Mouse (Mus musculus): ENCODE data around the gene Ift172. TPM values are rescaled to one million over a fixed set of nuclear protein-coding genes. Genes with fewer than 3 reads are reported as not detected.
A peak's percentile ranks its signal among the peaks of the same experiment; 100 is the strongest.

The Ift172 gene
- total RNA-seq, 2 experiments from 2014 or later, result 80.9 to 96.8 TPM

DNA sequence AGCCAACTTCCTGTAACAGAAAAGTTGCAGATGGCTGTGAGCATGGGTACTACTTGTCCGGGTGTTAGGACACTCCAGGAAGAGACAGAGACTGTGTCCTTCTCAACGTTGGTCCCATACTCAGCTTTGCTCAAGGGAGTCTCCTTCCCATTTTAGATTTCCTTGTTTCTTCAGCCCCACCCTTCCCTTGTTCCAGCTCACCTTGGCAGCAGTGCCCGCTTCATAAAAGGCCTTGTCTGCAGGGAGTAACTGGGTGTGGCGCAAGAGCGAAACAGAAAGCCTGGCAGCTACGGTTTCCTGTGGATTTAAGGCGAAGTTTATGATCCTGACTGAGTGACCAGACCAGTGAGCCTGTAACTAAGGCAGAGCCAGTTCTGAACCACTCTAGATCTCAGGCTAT is 36.5 kb downstream of the Ift172 start:
- DNase-seq (ENCODE audit: low spot score in 2 of 2), result no peak
- TF ChIP-seq CTCF (conservative IDR thresholded peaks at IDR 0.05), result no peak
- Histone ChIP-seq H3K27ac (peak overlapping the region; percentile 63), H3K4me3 (no peak overlapping the region)

DNA sequence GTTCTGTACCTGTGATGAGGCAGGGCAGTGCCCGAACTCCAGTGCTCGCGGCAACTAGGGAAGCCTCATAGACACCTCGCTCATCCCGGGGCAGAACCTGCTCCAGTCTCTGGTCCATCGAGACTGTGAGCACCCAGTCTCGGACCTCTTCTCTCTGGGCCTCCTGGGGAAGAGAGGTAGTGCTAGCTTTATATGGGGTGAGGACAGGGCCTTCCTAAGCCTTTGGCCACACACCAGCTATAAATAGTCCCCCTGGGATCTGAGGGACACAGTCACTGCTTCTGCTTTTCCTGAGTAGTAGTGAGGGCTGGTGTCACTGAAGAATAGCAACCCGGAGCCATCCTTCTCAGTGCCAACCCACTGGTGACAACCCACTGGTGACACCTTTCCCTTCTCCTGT is 37.1 kb downstream of the Ift172 start:
- no peak for DNase-seq (ENCODE audit: low spot score in 2 of 2)
- Histone ChIP-seq H3K4me3 (no peak overlapping the region), H3K27ac (peak overlapping the region; percentile 63)
- no peak for TF ChIP-seq CTCF (conservative IDR thresholded peaks at IDR 0.05)

DNA sequence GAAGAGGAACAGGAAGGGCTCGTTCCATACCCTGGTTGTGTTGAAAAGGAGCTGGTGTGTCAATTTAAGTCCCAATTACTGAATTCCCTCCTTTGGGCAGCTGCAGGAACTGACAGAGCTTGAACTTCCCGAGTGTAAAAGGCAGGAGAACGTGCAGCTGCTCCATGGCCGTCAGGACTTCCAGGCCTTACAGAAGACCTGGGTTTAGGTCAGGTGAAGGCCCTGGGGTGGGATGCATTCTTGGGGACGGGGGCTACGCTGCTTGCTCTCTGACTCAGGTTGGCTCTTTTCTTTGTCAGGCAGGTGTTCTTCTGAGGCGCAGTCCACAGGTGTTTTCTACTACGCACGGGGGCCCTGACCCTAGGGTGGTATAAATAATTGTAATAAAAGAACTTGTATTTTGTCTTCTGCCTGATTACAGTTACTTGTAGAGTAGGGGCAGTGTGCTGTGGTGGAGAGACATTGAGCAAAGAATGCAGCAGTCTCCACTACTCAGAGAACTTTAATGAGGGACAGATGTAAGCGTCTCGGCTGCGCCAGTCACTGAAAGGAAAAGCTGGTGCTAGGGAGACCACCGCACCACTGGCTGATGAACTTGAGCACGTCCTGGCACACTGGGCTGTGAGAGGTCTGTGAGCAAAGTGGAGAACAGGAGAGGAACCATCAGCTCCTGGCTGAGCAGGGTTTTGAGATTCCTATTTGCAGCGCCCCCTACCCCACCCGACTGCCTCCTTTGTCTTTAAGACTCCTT is 37.9 kb downstream of the Ift172 start:
- Histone ChIP-seq H3K27ac (no peak overlapping the region), H3K4me3 (no peak overlapping the region)
- DNase-seq (ENCODE audit: low spot score in 2 of 2), result no peak
- no peak for TF ChIP-seq CTCF (conservative IDR thresholded peaks at IDR 0.05)

DNA sequence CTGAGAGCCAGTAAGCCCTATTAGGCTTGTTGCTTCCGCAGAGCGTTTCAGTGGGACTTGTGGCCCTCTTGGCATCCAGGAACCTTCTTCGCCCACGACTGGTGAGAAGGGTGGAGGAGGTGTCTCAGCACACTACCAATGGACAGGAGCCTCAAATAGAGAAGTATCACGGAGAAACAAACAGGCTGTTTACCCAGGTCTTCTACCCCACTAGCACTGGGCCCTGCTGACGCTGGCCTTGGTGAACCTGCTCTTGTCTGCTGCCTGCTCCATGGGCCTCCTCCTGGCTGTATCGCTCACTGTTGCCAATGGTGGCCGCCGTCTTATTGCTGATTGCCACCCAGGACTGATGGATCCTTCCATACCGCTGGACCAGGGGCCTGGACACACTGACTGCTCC is 38.8 kb downstream of the Ift172 start:
- no peak for TF ChIP-seq CTCF (conservative IDR thresholded peaks at IDR 0.05)
- no peak overlapping the region; the same call in 1 of the 2 replicates for H3K27ac ChIP-seq
- DNase-seq (ENCODE audit: low spot score in 2 of 2), result no peak
- no peak overlapping the region for H3K4me3 ChIP-seq

DNA sequence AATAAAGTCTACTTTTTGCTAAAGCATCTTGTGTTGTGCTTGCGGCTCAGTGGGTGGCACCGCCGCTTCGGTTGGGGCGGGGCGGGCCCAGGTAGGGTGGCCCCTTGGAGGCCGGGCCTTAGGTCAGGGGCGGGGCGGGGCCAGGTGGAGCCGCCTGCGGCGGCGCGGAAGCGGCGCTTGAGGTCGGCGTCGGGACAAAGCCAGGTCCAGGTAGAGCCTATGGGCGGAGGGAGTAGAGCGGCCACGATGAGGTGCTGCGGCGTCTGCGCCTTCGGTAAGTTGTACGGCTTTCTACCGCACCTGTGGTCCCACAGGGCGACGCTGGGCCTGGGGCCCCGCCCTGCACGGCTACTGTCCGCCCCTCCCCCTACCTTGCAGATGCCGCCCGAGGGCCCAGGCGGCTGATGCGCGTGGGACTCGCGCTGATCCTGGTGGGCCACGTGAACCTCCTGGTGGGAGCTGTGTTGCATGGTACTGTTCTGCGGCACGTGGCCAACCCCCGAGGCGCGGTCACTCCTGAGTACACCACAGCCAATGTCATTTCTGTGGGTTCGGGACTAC is 39.3 kb downstream of the Ift172 start, which contains the start of gene Krtcap3:
Krtcap3 (plus strand) TSS at position 151 of the 561 bp plus-strand sequence.
- no peak for TF ChIP-seq CTCF (conservative IDR thresholded peaks at IDR 0.05)
- Histone ChIP-seq H3K27ac (no peak within 1 kb of the TSS; the same call in 1 of the 2 replicates), H3K4me3 (no peak within 1 kb of the TSS)
- DNase-seq (ENCODE audit: low spot score in 2 of 2), result no peak

DNA sequence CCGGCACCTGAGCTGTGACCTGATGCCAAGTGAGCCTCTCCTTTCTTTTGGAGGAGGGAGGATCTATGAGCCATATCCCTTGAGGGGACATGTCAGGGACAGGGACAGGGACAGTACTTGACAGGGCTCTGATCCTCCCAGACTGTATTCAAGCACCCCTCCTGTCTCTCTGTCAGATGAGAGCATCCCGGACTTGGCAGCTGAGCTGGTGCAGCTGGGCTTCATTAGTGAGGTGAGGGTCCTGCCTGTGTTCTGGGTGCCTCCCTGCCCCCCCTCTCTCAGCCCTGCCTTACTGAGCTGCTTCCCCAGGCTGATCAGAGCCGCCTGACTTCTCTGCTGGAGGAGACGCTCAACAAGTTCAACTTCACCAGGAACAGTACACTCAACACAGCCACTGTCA is 40.2 kb downstream of the Ift172 start:
- no peak for TF ChIP-seq CTCF (conservative IDR thresholded peaks at IDR 0.05)
- Histone ChIP-seq H3K4me3 (no peak overlapping the region), H3K27ac (no peak overlapping the region)
- no peak for DNase-seq (ENCODE audit: low spot score in 2 of 2)

DNA sequence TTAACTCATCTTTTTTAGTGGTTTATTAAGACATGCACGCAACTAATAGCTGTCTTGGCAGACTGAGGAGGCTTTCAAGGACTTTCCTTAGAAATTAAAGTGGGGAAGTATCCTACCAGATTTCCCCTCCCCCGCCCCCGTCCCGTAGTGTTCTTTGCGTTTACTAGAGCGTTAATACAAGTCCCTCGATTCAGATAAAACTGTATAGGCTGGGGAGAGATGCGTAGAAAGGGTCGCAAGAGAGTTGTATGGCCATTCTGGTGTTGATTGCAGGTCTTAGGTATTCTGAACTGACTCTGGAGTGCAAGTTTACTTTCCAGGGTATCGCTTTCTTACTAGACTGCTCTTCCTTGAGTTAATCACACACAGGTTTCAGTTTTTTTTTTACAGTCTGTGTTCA is 48.7 kb downstream of the Ift172 start:
- no peak for TF ChIP-seq CTCF (conservative IDR thresholded peaks at IDR 0.05)
- peak overlapping the region; percentile 98; the same call in 1 of the 2 replicates for H3K27ac ChIP-seq
- peak overlapping the region; percentile 90 for H3K4me3 ChIP-seq
- DNase-seq (ENCODE audit: low spot score in 2 of 2), result no peak

DNA sequence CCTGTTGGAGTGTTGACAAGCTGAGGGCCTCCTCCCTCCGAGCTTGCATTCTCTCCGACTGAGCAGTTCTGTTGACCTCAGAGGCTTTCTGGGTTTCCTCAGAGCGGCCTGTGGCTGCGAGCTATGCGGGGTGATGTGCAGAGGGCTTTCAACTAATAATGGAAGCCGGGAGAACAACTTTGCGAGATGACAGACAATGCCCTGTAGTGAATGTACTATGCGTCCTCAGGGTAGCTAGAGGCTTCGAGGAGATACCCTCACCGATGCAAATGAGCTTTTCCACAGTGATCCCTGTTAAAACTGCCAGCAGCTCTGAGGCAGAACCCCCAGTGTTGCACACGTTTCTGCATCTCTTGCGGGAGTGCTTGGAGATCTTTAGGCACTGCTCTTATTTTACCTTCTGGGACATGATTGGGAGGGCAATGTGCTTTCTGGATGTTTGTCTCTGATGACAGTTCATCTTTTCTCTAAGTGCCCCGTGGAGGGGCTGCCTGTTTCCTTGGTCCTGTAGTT is 49.3 kb downstream of the Ift172 start:
- Histone ChIP-seq H3K4me3 (peak overlapping the region; percentile 90), H3K27ac (peak overlapping the region; percentile 98)
- TF ChIP-seq CTCF (conservative IDR thresholded peaks at IDR 0.05), result no peak
- DNase-seq (ENCODE audit: low spot score in 2 of 2), result no peak

DNA sequence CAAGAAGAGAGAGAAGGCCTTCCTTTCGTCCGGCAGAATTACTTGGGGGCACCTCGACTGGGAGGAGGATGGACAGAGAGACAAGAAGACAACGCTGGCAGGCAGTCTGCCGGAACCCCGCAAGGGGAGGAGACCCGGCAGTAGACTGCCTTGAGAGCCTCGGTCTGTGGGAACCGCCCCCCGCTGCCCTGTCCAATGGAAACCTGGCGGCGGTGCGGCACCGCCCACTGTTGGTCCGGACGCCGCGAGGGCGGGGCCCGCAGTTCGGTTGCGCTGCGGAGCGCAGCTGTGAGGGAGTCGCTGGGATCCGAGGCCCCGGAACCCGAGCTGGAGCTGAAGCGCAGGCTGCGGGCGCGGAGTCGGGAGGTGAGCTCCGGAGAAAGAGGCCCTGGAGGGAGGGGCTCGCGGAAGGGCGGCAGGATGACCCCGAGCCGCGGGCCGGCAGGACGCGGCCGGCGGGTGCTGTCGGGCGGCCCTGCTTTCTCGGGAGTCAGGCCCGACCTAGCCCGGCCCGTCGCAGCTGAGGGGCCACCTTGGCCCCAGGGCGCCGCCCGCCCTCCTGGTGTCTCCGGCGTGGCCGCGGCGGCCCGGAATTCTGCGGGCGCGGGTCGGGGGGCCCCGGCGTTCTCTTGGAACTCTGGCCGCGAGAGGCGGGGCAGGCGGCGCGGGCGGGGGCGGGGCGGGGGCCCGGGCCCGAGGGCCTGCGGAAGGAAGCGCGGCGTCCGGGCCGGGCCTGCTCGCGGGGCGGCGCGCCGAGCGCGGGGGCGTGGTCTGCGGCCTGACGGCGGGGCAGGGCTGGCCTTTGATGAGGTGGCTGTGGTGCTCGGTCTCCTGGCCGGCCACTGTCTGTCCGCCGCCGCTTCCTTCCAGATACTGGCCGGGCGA is 50.0 kb downstream of the Ift172 start, which contains the start of the genes Nrbp1 and Gm9970:
Nrbp1 (plus strand) TSS at position 228 of the 885 bp plus-strand sequence.
Gm9970 (minus strand) TSS at position 596 of the 885 bp plus-strand sequence.
- DNase-seq (ENCODE audit: low spot score in 2 of 2), result peak; percentile 95
- H3K27ac ChIP-seq, result peak within 1 kb of the TSS; percentile 98
- peak within 1 kb of the TSS; percentile 90 for H3K4me3 ChIP-seq
- peak; percentile 34 for TF ChIP-seq CTCF (conservative IDR thresholded peaks at IDR 0.05)

DNA sequence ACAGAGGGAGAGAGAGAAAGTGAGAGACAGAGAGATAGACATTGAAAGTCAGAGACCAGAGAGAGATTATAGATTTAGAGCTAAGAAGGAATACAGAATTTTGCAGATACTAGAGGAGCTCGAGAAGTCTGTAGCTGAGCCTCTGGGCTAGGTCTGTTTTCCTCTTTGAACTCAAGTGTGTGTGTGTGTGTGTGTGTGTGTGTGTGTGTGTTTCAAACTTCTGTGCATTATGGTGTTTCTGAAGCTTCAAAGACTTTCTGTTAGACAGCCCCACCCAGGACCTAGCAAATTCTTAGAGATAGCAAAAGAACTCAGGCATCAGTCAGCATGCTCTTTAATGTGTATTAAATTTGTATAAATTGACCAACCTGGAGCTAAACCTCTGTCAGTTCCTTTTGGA is 64.3 kb downstream of the Ift172 start:
- H3K27ac ChIP-seq, result no peak overlapping the region
- no peak overlapping the region for H3K4me3 ChIP-seq
- no peak for DNase-seq (ENCODE audit: low spot score in 2 of 2)
- TF ChIP-seq CTCF (conservative IDR thresholded peaks at IDR 0.05), result no peak

DNA sequence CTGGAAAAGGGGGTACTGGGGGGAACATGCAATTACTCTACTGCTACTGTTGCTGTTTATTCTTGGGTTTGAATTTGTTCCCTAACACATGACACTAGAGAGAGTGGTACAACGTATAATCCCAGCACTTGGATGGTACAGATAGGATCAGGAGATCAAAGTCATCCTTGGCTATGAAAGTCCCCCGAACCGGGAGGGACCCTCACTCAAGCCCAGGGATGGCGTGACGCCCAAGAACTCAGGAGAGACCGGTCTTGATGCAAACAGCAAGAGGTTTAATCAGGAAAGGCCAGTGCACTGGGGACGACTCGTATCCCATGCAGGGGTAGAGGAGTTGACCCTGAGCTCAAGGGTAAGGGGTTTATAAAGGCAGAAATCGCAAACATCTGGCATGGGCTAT is 68.2 kb downstream of the Ift172 start:
- Histone ChIP-seq H3K4me3 (no peak overlapping the region), H3K27ac (no peak overlapping the region)
- DNase-seq (ENCODE audit: low spot score in 2 of 2), result no peak
- TF ChIP-seq CTCF (conservative IDR thresholded peaks at IDR 0.05), result no peak

DNA sequence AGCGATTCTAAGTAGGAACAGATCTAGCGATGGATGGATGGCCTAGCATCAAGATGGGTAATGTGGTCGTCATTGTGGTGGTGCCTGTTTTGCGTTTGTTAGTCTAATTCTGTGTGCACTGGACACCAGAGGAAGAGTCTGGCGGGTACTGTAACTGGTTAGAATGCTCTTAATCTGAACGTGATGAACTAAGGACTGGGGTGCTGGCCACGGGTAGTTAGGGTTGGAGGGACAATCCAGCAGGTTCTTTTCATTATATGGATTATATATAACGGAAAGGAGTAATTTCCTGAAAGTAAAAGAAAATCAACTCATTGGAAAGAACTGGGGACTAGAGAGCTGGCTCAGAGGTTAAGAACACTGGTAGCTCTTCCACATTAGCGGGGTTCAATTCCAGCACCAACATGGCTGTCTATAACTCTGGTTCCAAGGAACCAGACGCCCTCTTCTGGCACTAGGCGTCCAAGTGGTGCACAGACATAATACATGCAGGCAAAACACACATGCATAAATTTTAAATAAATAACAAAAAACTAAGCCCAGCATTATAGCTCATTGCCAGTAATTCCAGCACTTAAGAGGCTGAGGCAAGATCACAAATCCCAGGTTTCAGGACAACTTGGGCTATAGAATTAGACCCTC is 69.5 kb downstream of the Ift172 start:
- Histone ChIP-seq H3K4me3 (peak overlapping the region; percentile 98), H3K27ac (peak overlapping the region; percentile 90)
- no peak for DNase-seq (ENCODE audit: low spot score in 2 of 2)
- peak; percentile 66 for TF ChIP-seq CTCF (conservative IDR thresholded peaks at IDR 0.05)

All from layer of hippocampus, adult 2 months (tissue).